Mouse (Mus musculus): ENCODE measurements at regions not wholly inside any gene's neighbourhood (a gene's known extent, or its start where the extent isn't known, plus 50 kb on each side); places are given as distances from the start of the nearest gene placed in this dataset.

DNA sequence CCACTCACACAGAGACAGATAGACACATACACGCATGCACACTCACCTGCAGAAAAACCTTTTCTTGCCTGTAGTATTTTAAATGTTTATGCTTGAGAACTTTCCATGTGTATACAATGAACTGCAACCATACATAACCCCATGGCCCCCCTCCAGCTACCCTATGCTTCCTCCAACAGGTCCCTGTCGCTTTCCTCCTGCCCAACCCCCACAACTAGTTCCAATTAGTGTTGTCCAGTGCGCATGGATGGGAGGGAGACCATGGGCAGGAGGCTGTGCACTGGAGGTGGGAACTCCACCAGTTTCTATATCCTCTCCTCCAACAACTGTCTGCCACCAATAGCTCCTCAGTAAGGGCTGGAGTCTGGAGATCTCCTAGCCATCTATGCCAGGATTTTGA, 82.9 kb upstream of the Jade1 start:
- no peak for DNase-seq

GRCm38 (mm10) chr3:41469106-41469505, 86.4 kb upstream of the Jade1 start:
- DNase-seq: no peak

DNA sequence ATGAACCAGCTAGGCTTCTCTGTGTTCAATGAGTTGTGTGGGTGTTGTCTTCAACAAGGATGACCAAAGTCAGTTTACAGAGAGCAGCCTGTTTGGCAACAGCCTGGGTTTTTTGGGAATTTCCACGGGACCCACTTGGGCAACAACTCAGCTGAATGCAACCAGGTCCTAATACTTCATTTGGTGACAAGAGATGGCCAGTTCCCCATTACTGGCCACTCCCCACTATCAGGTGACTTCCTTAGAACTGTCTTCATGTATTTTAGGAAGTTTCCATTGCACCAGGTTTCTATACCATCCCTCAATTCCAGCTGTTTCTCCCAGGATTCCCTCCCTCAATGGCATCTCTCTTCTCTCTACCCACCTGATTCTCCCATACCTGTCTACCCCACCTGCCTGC, 87.7 kb upstream of the Jade1 start:
- no peak for DNase-seq

GRCm38 (mm10) chr3:41465893-41466292, 89.6 kb upstream of the Jade1 start:
- no peak for DNase-seq

DNA sequence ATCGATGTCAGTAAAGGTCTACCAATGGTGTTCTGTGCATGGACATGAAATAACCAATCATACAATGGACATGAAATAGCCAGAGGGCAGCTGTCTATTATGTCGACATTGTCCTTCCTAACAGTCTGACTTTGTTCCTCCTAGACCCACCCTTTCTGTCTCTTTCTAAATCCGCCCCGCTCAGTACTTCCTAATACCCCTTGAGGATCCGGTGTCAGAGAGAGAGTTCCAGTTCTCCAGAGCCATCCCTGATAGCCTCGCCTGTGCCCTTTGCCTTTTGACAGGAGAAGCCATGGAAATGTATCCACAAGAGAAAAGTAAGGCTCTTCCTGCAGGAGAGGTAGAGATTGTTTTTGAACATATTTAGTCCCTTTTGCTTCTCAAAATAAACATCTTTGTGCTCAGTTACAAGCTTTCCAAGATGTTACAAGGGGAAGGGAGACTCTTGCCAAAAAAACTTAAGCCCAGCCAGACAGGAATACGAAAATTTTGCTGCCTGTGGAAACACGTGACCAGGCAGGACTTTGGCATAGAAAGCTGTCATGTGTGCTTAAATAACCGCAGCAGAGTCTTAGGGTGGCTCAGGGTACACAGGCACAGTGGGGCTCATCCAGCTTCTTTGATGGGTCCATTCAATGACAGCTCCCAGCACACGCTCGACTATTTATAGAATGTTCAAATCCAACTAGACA, 92.4 kb upstream of the Jade1 start:
- no peak for DNase-seq

GRCm38 (mm10) chr3:41460131-41460530, 95.4 kb upstream of the Jade1 start:
- DNase-seq: no peak

- DNase-seq: no peak
Measured at GRCm38 (mm10) chr3:41458156-41458555, 97.4 kb upstream of the Jade1 start.

DNA sequence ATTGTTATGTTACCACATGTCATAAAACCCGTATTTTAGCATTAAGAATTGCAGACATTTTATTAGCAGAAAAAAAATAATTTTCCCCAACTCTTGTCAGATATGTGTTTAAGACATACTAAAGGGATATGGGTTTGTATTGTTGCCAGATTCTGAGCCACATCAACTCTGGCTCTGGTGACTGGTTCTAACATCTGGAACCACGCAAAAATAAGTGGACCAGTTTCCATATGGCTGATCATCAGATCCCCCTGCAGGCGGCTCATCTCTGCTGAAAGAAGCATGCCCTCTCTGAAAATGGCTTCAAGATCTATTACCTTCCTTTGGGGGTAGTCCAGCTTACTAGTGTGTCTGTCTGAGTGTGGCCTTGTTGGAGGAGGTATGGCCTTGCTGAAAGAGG, 102.0 kb upstream of the Jade1 start:
- DNase-seq: no peak

GRCm38 (mm10) chr3:41452716-41453090, 102.8 kb upstream of the Jade1 start:
- DNase-seq: no peak

GRCm38 (mm10) chr3:41452020-41452715, 103.4 kb upstream of the Jade1 start:
- DNase-seq: no peak

- no peak for DNase-seq
Measured at GRCm38 (mm10) chr3:41450696-41451095, 104.8 kb upstream of the Jade1 start.

GRCm38 (mm10) chr3:41444243-41444753, 111.2 kb upstream of the Jade1 start:
- DNase-seq: peak in 1 of 2 experiments; percentile 15

GRCm38 (mm10) chr3:41436238-41436637, 119.3 kb upstream of the Jade1 start:
- DNase-seq: no peak

DNA sequence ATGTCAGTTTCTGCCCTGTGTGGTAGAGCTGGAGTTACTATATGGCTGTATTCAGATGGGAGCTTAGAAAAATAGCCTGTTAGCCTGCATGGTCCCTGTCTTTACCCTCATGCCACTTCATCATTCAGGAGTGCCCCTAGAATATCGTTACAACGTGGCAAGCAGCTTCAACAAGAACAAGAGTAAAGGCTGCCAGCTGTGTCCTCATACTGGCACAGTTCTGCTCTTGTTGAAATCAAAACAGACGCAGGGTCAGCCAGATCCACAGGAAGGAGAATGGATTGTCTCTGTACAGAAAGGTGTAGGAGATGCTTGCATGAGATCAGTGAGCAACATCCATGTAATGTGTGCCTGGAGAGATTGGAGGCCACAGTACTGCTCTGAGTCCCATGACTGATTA, 122.4 kb upstream of the Jade1 start:
- no peak for DNase-seq

DNA sequence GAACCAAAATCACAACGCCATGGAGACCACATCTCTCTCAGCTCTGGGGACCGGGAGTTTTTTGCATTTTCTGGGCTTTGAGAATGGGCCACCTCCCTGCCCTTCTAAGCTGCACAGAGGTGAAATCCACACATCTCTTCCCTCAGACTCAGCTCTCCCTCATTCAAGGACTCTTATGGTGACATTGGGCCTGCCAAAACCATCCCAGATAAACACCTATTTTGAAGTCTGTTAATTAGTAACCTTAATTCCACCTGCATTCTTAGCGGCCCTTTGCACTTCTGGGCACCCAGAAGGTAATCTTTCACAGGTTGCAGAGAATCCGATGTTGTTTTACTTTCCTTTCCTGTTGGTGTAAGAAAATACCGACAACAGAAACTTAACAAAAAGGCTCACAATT, 123.2 kb upstream of the Jade1 start:
- DNase-seq: no peak

DNA sequence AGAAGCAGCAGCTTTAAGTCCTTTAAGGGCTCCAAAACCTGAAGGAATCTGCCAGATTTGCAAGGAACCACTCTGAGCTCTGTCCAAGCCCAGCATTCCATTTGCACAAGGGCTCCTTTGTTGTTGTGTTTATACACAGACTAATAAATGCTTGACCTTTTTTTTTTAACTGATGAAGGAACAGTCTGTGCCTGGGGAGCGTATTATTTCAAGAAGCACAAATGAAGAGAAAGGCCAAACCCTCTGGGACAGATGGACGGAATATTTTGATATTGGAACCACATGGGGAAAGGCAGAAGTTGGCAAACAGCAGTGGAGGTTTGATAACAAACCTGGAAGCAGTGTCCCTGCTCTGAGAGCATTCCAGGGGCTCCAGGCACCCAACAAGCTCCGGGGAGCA, 125.3 kb upstream of the Jade1 start:
- DNase-seq: no peak

GRCm38 (mm10) chr3:41426946-41427345, 128.6 kb upstream of the Jade1 start:
- no peak for DNase-seq

- DNase-seq: no peak
Measured at GRCm38 (mm10) chr3:41425863-41426262, 129.7 kb upstream of the Jade1 start.

DNA sequence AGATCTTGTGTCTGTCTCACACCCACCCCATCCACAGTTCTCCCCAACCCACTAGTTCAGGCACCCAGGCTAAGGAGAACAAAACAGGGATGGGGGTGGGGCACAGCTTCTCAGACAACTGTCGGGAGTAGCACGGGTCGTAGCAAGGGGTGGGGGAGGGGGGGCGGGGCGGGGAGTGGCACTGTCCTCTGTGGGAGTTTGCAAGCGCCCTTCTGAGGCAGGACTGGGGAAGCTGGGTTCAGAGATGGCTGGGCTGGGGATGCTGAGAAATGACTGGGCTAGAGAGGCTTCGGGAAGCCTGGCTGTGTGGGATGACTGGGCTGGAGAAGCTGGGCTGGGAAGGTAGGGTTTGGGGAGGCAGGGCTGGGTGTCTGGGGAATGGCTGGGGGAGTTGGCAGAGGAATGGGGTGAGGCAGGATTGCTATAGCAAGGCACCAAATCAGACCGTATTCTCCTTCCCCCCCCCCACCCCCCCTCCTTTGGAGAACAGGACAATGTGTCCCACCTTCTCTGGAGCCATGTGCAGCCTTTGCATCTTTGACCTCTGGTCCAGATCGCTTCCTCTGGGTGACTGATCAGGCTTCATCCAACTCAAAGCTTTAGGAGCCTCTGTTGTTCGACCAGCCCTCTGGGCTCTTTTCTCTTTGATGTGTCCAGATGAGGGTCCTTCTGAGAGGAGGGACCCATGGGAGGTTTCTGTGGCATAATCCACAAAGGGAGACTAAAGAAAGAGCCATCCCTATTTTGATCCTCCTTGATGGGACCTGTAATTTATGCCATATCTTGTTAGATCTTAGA, 131.2 kb upstream of the Jade1 start:
- no peak for DNase-seq

GRCm38 (mm10) chr3:41423630-41424029, 131.9 kb upstream of the Jade1 start:
- DNase-seq: no peak

DNA sequence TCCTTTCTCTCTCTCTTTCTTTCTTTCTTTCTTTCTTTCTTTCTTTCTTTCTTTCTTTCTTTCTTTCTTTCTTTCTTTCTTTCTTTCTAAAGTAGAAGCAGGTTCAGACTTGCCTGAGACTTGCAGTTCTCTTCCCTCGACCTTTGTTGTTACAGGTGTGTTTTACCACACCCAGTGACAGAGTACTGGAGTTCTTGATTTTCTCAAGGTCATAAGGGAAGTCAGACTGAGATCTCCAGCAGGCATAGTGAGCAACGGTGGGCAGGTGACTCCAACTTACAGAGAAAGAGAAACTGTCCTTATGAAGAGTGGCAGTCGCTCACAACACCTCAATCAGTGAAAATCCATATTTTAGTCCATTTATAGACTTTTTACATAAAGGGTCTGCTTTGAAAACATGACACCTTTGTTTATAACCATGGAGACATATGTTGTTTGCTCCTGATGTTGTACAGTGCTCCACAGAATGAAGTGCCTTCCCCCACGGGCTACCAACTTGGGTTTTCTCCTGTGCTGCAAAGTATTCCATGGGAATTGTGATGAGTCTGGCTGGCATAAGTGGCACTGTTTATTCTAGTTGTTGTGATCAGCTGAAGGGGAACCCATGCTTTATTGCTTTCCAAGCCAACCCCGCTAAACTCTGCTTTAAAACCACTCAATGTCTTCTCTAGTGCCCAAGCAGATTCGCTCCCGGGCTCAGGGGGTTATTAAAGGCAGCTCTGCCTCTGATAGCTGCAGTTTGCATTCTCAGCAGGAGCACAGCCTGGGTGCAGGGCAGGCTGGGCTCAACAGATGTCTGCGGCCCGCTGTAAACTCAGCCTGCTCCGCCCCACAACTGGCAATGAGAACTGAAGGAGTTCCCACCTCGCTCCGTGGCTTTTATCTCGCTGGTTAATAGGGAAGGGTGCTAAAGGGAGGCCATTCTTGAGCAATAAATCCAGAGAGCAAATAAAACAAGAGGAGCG, 132.6 kb upstream of the Jade1 start:
- no peak for DNase-seq

DNA sequence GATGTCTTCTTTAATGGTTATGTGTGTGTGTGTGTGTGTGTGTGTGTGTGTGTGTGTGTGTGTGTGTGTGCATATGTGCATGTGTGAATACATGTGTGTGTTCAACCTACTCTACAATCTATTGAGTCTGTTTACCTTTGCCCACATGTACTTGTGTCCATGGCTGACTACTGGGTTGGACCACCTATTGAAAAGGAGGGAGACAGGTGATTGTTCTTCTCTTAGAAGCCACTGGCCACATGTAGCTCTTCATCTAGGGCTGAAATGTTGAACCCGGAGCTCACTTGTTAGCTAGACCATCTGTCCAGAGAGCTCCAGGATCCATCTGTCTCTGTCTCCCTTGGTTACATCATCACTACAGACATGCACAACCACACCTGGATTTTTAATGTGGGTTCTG, 141.8 kb upstream of the Jade1 start:
- no peak for DNase-seq

GRCm38 (mm10) chr3:41412698-41413097, 142.8 kb upstream of the Jade1 start:
- no peak for DNase-seq

Data from cerebellum, postnatal 14 days (tissue).